Mouse (Mus musculus): Measurements from ENCODE around the gene Asic5. TPM values are rescaled to one million over a fixed set of nuclear protein-coding genes. Genes with fewer than 3 reads are reported as not detected.

Gene Asic5
- polyA plus RNA-seq, 1 experiment, result 0.20 TPM

DNA sequence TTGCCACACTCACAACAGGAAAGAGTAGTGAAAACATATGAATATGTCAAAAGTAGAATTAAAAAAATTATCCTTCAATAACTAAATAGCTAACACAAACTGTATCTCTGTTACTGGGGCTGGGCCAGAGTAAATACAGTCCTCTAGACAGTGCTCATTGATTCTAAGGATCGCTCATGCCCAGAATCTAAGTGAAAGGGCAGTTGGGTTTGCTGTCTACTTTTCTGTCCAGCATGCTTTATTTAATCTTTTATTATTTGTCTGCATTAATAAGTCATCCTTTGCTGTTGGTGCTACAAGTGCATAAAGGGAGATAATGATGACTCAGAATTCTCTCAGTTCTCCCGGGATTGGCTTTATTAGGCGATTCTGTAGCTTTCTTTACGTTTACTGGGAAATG is 13.3 kb downstream of the Asic5 start:
- H3K4me1 ChIP-seq (replicated peaks; ENCODE audit: control insufficient read depth, insufficient read depth, low read length), result no peaks in the 10 kb centered on the region
- H3K27me3 ChIP-seq (ENCODE audit: control insufficient read depth, insufficient read depth, low read length), result no peaks in the 10 kb centered on the region
- H3K4me3 ChIP-seq (ENCODE audit: control insufficient read depth, insufficient read depth, low read length), result no peak overlapping the region
- TF ChIP-seq CTCF (IDR thresholded peaks at IDR 0.05; ENCODE audit: borderline replicate concordance, control insufficient read depth, extremely low read depth, insufficient read depth, low read length, poor library complexity), result no peak
- no peak for TF ChIP-seq POLR2A (IDR thresholded peaks at IDR 0.05; ENCODE audit: control insufficient read depth, extremely low read depth, insufficient read depth, low read length, poor library complexity)
- WGBS, result 54% methylated on average over 4 of the region's 4 CpGs
- DNase-seq, result no peak
- no peak overlapping the region for H3K27ac ChIP-seq (ENCODE audit: control insufficient read depth, insufficient read depth, low read length)
- no peaks in the 10 kb centered on the region for H3K36me3 ChIP-seq (ENCODE audit: control insufficient read depth, insufficient read depth, low read length)

DNA sequence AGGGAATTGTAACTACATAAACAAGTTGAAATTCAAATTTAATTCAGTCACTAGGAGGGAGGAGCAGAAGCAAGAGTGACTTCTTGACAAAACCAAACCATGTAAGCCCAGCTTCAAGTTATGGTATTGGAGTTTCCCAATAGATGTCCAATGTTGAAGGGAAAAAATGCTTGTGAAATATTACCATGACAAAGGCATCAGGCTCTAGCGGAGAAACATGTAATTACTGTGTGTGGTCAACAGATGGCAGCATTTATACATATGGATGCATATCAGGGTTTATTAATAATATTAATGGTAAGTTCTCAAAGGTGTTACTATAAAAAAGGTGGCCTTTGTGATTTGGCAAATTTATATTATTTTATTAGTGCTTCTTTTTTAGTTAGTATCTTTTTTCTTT is 13.9 kb downstream of the Asic5 start:
- Histone ChIP-seq H3K4me1 (replicated peaks; ENCODE audit: control insufficient read depth, insufficient read depth, low read length) (no peaks in the 10 kb centered on the region), H3K27me3 (ENCODE audit: control insufficient read depth, insufficient read depth, low read length) (no peaks in the 10 kb centered on the region), H3K36me3 (ENCODE audit: control insufficient read depth, insufficient read depth, low read length) (no peaks in the 10 kb centered on the region), H3K4me3 (ENCODE audit: control insufficient read depth, insufficient read depth, low read length) (no peak overlapping the region), H3K27ac (ENCODE audit: control insufficient read depth, insufficient read depth, low read length) (no peak overlapping the region)
- TF ChIP-seq CTCF (IDR thresholded peaks at IDR 0.05; ENCODE audit: borderline replicate concordance, control insufficient read depth, extremely low read depth, insufficient read depth, low read length, poor library complexity) (no peak), POLR2A (IDR thresholded peaks at IDR 0.05; ENCODE audit: control insufficient read depth, extremely low read depth, insufficient read depth, low read length, poor library complexity) (no peak)
- peak; percentile 18 for DNase-seq
- 3% methylated on average over 1 of the region's 1 CpGs for WGBS

DNA sequence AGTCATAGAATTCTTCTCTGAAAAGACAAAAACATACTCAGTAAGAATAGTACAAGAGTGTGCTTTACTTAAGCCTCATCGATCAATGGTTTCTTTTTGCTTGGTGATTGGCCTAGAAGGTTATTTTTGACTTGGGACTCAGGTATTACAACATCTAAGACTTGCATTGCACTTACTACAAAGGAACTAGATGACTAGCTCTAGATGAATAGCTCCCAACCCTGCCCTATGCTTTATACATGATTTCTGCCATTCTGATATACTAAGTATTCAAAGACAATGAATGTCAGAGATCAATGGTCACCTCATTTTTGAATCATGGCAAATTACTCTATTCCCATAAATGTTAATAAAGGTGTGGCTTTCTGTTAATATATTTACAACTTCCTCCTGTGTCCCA is 24.9 kb downstream of the Asic5 start:
- 92% methylated on average over 1 of the region's 1 CpGs for WGBS
- TF ChIP-seq POLR2A (IDR thresholded peaks at IDR 0.05; ENCODE audit: control insufficient read depth, extremely low read depth, insufficient read depth, low read length, poor library complexity) (no peak), CTCF (IDR thresholded peaks at IDR 0.05; ENCODE audit: borderline replicate concordance, control insufficient read depth, extremely low read depth, insufficient read depth, low read length, poor library complexity) (no peak)
- H3K27ac ChIP-seq (ENCODE audit: control insufficient read depth, insufficient read depth, low read length), result no peak overlapping the region
- DNase-seq, result no peak
- H3K27me3 ChIP-seq (ENCODE audit: control insufficient read depth, insufficient read depth, low read length), result no peaks in the 10 kb centered on the region
- no peaks in the 10 kb centered on the region for H3K4me1 ChIP-seq (replicated peaks; ENCODE audit: control insufficient read depth, insufficient read depth, low read length)
- H3K36me3 ChIP-seq (ENCODE audit: control insufficient read depth, insufficient read depth, low read length), result no peaks in the 10 kb centered on the region
- no peak overlapping the region for H3K4me3 ChIP-seq (ENCODE audit: control insufficient read depth, insufficient read depth, low read length)

DNA sequence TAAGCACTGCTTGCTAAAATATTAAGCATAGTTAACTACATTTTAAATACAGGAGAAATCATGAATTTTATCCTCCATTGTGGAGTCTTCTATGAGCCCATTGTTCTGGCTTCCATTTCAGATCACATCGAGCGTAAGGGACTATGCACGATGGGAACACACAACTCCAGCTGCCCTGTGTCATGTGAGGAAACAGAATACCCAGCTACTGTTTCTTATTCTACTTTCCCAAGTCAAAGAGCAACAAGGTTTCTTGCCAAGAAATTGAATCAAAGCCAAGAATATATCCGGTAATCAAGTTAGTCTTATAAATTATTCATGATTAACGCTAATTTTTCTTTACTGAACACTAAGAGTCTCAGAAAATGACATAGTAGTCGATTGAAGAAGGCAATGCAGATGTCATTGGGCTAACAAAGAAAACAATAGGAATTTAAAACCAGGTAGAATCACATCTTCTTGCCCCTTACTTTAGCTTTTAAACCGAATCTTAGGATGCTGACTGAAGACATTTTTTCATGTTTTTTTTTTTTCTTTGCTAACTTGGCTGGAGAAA is 32.1 kb downstream of the Asic5 start:
- H3K4me3 ChIP-seq (ENCODE audit: control insufficient read depth, insufficient read depth, low read length), result no peak overlapping the region
- H3K4me1 ChIP-seq (replicated peaks; ENCODE audit: control insufficient read depth, insufficient read depth, low read length), result no peaks in the 10 kb centered on the region
- TF ChIP-seq POLR2A (IDR thresholded peaks at IDR 0.05; ENCODE audit: control insufficient read depth, extremely low read depth, insufficient read depth, low read length, poor library complexity) (no peak), CTCF (IDR thresholded peaks at IDR 0.05; ENCODE audit: borderline replicate concordance, control insufficient read depth, extremely low read depth, insufficient read depth, low read length, poor library complexity) (no peak)
- no peaks in the 10 kb centered on the region for H3K27me3 ChIP-seq (ENCODE audit: control insufficient read depth, insufficient read depth, low read length)
- no peak overlapping the region for H3K27ac ChIP-seq (ENCODE audit: control insufficient read depth, insufficient read depth, low read length)
- DNase-seq, result no peak
- H3K36me3 ChIP-seq (ENCODE audit: control insufficient read depth, insufficient read depth, low read length), result no peaks in the 10 kb centered on the region
- 89% methylated on average over 7 of the region's 7 CpGs for WGBS

DNA sequence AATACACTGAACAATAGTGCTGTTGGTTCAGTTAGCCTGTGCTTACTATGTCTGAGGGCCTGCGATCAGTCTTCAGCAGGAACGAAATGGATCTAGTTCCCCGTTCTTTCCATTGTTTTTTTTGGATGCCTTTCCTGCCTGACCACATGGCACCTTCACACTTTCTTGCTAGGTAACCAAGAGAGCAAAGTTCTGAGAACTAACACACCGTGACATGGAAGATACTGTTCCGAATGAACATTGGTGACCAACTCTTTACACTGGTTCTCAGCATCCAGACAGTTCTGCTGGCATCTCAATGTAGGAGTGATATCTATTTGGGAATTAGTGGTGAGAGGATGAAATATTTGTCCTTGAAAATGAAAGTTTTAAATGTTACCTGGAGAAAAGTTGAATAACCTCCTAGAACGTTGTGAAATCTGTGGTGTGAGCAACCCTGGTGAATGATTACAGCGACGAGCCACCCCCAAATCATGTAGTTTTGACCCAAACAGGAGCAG is 40.4 kb downstream of the Asic5 start:
- Histone ChIP-seq H3K27me3 (ENCODE audit: control insufficient read depth, insufficient read depth, low read length) (no peaks in the 10 kb centered on the region), H3K36me3 (ENCODE audit: control insufficient read depth, insufficient read depth, low read length) (no peaks in the 10 kb centered on the region), H3K4me1 (replicated peaks; ENCODE audit: control insufficient read depth, insufficient read depth, low read length) (no peaks in the 10 kb centered on the region), H3K4me3 (ENCODE audit: control insufficient read depth, insufficient read depth, low read length) (no peak overlapping the region), H3K27ac (ENCODE audit: control insufficient read depth, insufficient read depth, low read length) (no peak overlapping the region)
- TF ChIP-seq CTCF (IDR thresholded peaks at IDR 0.05; ENCODE audit: borderline replicate concordance, control insufficient read depth, extremely low read depth, insufficient read depth, low read length, poor library complexity) (no peak), POLR2A (IDR thresholded peaks at IDR 0.05; ENCODE audit: control insufficient read depth, extremely low read depth, insufficient read depth, low read length, poor library complexity) (no peak)
- 91% methylated on average over 8 of the region's 8 CpGs for WGBS
- DNase-seq, result no peak

DNA sequence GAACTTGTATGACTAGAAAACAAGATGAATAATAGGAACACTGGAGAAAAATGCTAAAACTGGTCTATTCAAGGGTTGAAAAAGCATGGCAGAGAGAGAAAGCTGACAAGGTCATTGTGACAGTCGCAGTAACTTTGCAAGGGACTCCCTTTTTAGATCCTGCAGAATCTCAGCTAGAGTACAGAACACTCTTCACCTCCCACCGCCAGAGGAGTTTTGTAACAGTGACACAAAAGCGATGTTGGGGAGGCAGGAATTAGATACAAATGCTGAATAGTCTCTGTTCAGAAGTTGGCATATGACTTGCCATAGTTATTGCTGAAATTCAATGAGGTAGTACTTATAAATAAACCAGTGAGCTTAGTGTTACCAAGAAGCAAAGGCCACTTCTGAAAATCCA is 41.0 kb downstream of the Asic5 start:
- 95% methylated on average over 3 of the region's 3 CpGs for WGBS
- no peak for TF ChIP-seq POLR2A (IDR thresholded peaks at IDR 0.05; ENCODE audit: control insufficient read depth, extremely low read depth, insufficient read depth, low read length, poor library complexity)
- no peak for TF ChIP-seq CTCF (IDR thresholded peaks at IDR 0.05; ENCODE audit: borderline replicate concordance, control insufficient read depth, extremely low read depth, insufficient read depth, low read length, poor library complexity)
- no peak overlapping the region for H3K27ac ChIP-seq (ENCODE audit: control insufficient read depth, insufficient read depth, low read length)
- H3K36me3 ChIP-seq (ENCODE audit: control insufficient read depth, insufficient read depth, low read length), result no peaks in the 10 kb centered on the region
- no peaks in the 10 kb centered on the region for H3K27me3 ChIP-seq (ENCODE audit: control insufficient read depth, insufficient read depth, low read length)
- H3K4me3 ChIP-seq (ENCODE audit: control insufficient read depth, insufficient read depth, low read length), result no peak overlapping the region
- DNase-seq, result no peak
- H3K4me1 ChIP-seq (replicated peaks; ENCODE audit: control insufficient read depth, insufficient read depth, low read length), result no peaks in the 10 kb centered on the region

DNA sequence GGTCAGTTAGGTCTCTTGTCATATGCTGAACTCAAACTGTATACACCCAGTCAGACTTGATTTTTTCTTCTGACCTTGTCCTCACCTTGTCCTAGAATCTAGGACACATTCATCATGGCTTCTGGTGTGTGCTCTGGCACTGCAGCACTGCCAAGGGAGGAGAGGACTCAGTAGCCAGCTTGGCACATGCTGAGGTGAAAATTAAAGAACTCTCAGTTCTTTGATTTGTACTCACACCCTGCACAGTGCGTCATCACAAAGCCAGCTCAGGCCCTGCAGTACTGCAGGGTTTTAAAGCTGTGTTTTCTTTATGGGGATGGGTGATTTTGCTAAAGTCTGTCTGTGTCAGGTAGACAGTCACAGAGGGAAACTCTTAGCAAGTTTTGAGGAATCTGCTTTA is 45.2 kb downstream of the Asic5 start:
- Histone ChIP-seq H3K4me3 (ENCODE audit: control insufficient read depth, insufficient read depth, low read length) (no peak overlapping the region), H3K27ac (ENCODE audit: control insufficient read depth, insufficient read depth, low read length) (no peak overlapping the region), H3K36me3 (ENCODE audit: control insufficient read depth, insufficient read depth, low read length) (no peaks in the 10 kb centered on the region), H3K27me3 (ENCODE audit: control insufficient read depth, insufficient read depth, low read length) (no peaks in the 10 kb centered on the region), H3K4me1 (replicated peaks; ENCODE audit: control insufficient read depth, insufficient read depth, low read length) (no peaks in the 10 kb centered on the region)
- no peak for DNase-seq
- TF ChIP-seq POLR2A (IDR thresholded peaks at IDR 0.05; ENCODE audit: control insufficient read depth, extremely low read depth, insufficient read depth, low read length, poor library complexity) (no peak), CTCF (IDR thresholded peaks at IDR 0.05; ENCODE audit: borderline replicate concordance, control insufficient read depth, extremely low read depth, insufficient read depth, low read length, poor library complexity) (no peak)
- 92% methylated on average over 1 of the region's 1 CpGs for WGBS

Data from thymus, adult 2 months (tissue).